Mouse (Mus musculus) megakaryocyte, embryonic 14.5 days (primary cell): ENCODE measurements around the gene Wfdc8.
"Not testable (repeated sequence)": the region's sequence is repeated elsewhere in the genome, so short reads cannot be mapped to it uniquely, and the experiment has no call there.

Experiments used
- FLI1 ChIP-seq: IDR thresholded peaks from 2 replicates; pipeline ENCODE4 v1.6.1; 2012; ENCODE audit warnings: low read length, inconsistent platforms, mixed read lengths
- GATA1 ChIP-seq: IDR thresholded peaks from 3 replicates; pipeline ENCODE4 v1.6.1; 2012; ENCODE audit warnings: mixed read lengths, low read length, inconsistent platforms, borderline replicate concordance

DNA sequence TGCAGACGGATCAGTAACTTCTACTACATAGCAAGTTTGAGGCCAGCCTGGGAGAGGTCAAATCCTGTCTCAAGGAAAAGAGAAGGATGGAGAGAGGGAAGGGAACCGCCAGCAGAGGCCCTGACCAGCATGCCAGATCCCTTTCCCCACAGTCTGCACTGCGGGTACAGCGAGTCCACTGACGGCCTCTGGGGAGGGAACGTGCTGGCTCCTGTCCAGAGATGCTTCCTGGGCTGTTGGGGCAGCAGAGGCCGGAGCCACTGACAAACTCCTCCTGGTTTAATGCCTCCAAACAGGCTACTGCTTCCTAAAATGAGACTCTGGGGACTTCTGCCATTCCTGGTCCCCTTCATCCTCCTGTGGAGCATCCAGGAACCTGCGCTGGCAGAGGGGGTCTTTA, at the start of gene Wfdc8, which contains the start of gene Wfdc6b:
- TF ChIP-seq GATA1, FLI1: not testable (repeated sequence)
